Mouse (Mus musculus) liver, embryonic 14.5 days (tissue): ENCODE results near the gene Cnnm2. TPM values are rescaled to one million over a fixed set of nuclear protein-coding genes. Genes with fewer than 3 reads are reported as not detected.
A peak's percentile ranks its signal among the peaks of the same experiment; 100 is the strongest.
"Not testable (repeated sequence)": the region's sequence is repeated elsewhere in the genome, so short reads cannot be mapped to it uniquely, and the experiment has no call there.

ENCODE experiments used
- ATAC-seq: fragments of 200-750 bp; cut with Nextera tagmentation; 2 replicates; pipeline ENCODE4 v1.8.0; 2017; ENCODE audit warnings: moderate number of reproducible peaks, mild to moderate bottlenecking, moderate library complexity; ENCODE audit not compliant: insufficient read depth
- DNase-seq, 3 experiments: peaks; one replicate each; pipeline ENCODE4 v3.0.0-alpha.2; 2012 to 2013; ENCODE audit warnings: low read depth in 3 of 3, low spot score in 3 of 3
- H3K27ac ChIP-seq: fragments of 300-500 bp; sonication (generic); 2 replicates; pipeline ENCODE4 v1.5.1; 2014; ENCODE audit warnings: moderate library complexity, mild to moderate bottlenecking, control low read depth, inconsistent platforms
- H3K27me3 ChIP-seq: fragments of 300-500 bp; sonication (generic); 2 replicates; pipeline ENCODE4 v1.6.1; 2014; ENCODE audit warnings: mild to moderate bottlenecking, low read length, moderate library complexity; ENCODE audit not compliant: control insufficient read depth, insufficient read depth
- H3K36me3 ChIP-seq: fragments of 300-500 bp; sonication (generic); replicated peaks from 2 replicates; pipeline ENCODE4 v1.6.1; 2014; ENCODE audit warnings: low read depth; ENCODE audit not compliant: control insufficient read depth, insufficient read depth
- H3K4me1 ChIP-seq, 2 experiments: fragments of 200-500 bp in 1 of 2; fragments of 300-500 bp in 1 of 2; sonication (generic) in 1 of 2; replicated peaks; 2 replicates each; pipeline ENCODE4 v1.6.1; 2012 to 2014; ENCODE audit warnings: antibody characterized with exemption in 1 of 2, inconsistent platforms in 1 of 2, low read length in 1 of 2; ENCODE audit not compliant: control insufficient read depth in 2 of 2, insufficient read depth in 2 of 2
- H3K4me2 ChIP-seq: fragments of 300-500 bp; sonication (generic); 2 replicates; pipeline ENCODE4 v1.6.1; 2014; ENCODE audit warnings: low read depth, mild to moderate bottlenecking, control low read depth, moderate library complexity
- H3K4me3 ChIP-seq, 2 experiments: fragments of 200-500 bp in 1 of 2; fragments of 300-500 bp in 1 of 2; sonication (generic) in 1 of 2; 2 replicates each; pipeline ENCODE4 v1.5.1; 2012 to 2014; ENCODE audit warnings: low read depth in 2 of 2, low read length in 2 of 2, mild to moderate bottlenecking in 2 of 2, control low read depth in 1 of 2, inconsistent platforms in 1 of 2, moderate library complexity in 1 of 2; ENCODE audit not compliant: insufficient read depth in 1 of 2
- H3K9ac ChIP-seq: fragments of 300-500 bp; sonication (generic); replicated peaks from 2 replicates; pipeline ENCODE4 v1.6.1; 2014; ENCODE audit warnings: mild to moderate bottlenecking, control low read depth, moderate library complexity
- H3K9me3 ChIP-seq: fragments of 300-500 bp; sonication (generic); 2 replicates; pipeline ENCODE4 v1.6.1; 2016; ENCODE audit warnings: low read length, mixed read lengths; ENCODE audit not compliant: control insufficient read depth
- CTCF ChIP-seq: IDR thresholded peaks from 2 replicates; pipeline ENCODE4 v1.5.1; 2016; ENCODE audit warnings: antibody characterized with exemption, low read depth, control low read depth
- EP300 ChIP-seq: IDR thresholded peaks from 2 replicates; pipeline ENCODE4 v1.6.1; 2016; ENCODE audit warnings: antibody characterized with exemption, low read depth
- WGBS: fragments of 180-500 bp; shearing (Covaris S2); extraction: QIAGEN DNeasy Blood & Tissue Kit; methylation state at CpG from one replicate; pipeline ENCODE4 v1.1.7; 2014; ENCODE audit not compliant: insufficient replicate concordance; 5-methylcytosine and 5-hydroxymethylcytosine counted together
- polyA plus RNA-seq, 2 experiments: library from polyadenylated mRNA; depleted of rRNA in 1 of 2; stranded (reverse) in 1 of 2; unstranded in 1 of 2; fragments of >200 nt; fragmentation: Nextera tagmentation in 1 of 2; extraction: Ambion mirVana in 1 of 2; gene quantifications; 2 replicates each; pipeline versions ENCODE4 v1.2.1 to v1.2.3; 2012 to 2014

Gene Cnnm2
- polyA plus RNA-seq, 2 experiments, result 1.5 to 1.7 TPM

DNA sequence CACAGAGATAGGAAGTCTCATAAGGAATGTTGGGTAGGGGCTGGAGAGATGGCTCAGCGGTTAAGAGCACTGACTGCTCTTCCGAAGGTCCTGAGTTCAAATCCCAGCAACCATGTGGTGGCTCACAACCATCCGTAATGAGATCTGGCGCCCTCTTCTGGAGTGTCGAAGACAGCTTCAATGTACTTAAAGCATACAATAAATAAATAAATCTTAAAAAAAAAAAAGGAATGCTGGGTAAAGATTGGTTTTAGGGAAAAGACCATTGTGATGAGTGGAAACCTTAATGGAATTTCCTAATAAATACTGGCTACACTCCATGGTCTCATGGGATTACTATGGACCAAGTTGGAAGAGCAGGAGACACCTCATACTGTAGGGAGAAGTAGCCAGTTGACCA is 28.7 kb upstream of the Cnnm2 start:
- ATAC-seq, H3K9ac ChIP-seq, H3K27ac ChIP-seq, H3K4me1 ChIP-seq, H3K9me3 ChIP-seq, H3K4me2 ChIP-seq, H3K4me3 ChIP-seq, DNase-seq, H3K36me3 ChIP-seq, H3K27me3 ChIP-seq: not testable (repeated sequence)
- peak; percentile 43 for TF ChIP-seq CTCF
- 82% methylated on average over 5 of the region's 5 CpGs for WGBS

DNA sequence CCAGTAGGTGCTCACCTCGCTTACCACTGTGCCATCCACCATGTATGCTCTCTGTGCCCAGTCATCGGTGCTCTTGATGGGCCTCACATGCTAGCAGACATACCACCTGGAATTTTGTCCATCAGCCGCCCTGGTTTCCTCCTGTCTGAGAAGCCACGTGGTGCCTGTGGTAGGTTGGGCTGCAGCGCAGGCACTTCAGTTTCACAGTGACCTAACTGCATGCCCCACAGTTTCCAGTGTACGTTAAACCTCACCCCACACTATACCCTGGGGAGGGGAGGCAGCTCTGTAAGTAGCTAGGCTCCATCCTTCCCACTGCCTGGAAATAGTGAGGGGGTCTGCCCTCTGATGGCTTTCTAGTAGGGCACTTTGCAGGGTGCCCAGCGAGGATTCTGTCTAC is 27.8 kb upstream of the Cnnm2 start:
- TF ChIP-seq EP300 (no peak), CTCF (no peak)
- DNase-seq (no peak), ATAC-seq (no peak)
- Histone ChIP-seq H3K9ac (no peak overlapping the region), H3K4me3 (no peak overlapping the region), H3K27me3 (no peaks in the 10 kb centered on the region), H3K4me2 (no peak overlapping the region), H3K4me1 (no peaks in the 10 kb centered on the region), H3K27ac (no peak overlapping the region), H3K36me3 (no peaks in the 10 kb centered on the region; the same call in 1 of the 2 replicates), H3K9me3 (no peaks in the 10 kb centered on the region)
- 68% methylated on average over 7 of the region's 7 CpGs for WGBS

DNA sequence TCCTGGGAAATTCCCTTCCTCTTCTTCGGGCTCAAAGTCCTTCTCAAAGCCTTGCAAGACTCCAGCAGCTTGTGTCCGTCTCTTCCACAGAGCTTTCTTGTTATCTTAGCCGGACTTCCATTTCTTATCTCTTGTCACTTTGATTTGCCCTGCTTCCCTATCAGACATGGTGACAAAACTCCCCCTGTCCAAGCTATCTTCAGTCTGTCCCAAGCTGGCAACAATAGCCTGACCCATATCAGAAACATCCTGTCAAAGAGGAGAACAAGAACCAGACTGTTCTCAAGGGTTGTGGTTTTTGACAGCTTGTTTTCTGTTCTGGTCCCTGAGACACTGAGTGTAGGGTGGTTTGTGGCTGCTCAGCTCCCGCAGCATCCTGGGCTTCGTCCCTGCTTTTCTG is 26.2 kb upstream of the Cnnm2 start:
- H3K4me3 ChIP-seq, result no peak overlapping the region
- no peak overlapping the region for H3K27ac ChIP-seq
- H3K36me3 ChIP-seq, result no peaks in the 10 kb centered on the region; the same call in 1 of the 2 replicates
- ATAC-seq, result no peak
- H3K4me2 ChIP-seq, result no peak overlapping the region
- TF ChIP-seq CTCF, result no peak
- no peak for TF ChIP-seq EP300
- no peaks in the 10 kb centered on the region for H3K9me3 ChIP-seq
- H3K9ac ChIP-seq, result no peak overlapping the region
- no peaks in the 10 kb centered on the region for H3K27me3 ChIP-seq
- WGBS, result 28% methylated on average over 5 of the region's 5 CpGs
- H3K4me1 ChIP-seq, result no peaks in the 10 kb centered on the region
- DNase-seq, result no peak

DNA sequence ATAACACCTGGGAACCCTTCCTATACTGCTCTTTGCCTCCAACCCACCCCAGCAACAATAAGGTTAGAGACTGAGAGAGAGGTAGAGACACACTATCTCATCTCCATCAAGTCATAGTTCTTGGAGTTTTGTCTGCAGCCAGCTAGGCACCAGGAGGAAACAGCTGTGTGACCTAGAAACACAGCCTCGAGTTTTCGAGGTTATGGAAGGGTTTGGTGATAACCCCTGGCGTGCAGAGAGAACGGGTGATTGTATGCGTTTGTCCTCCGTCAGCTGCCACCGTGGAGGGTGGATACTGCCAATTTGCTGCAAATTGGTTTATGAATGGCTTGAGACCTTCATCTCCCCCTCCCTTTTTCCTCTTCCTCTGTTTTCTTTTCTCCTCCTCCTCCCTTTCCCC is 24.3 kb upstream of the Cnnm2 start:
- WGBS, result 48% methylated on average over 7 of the region's 7 CpGs

DNA sequence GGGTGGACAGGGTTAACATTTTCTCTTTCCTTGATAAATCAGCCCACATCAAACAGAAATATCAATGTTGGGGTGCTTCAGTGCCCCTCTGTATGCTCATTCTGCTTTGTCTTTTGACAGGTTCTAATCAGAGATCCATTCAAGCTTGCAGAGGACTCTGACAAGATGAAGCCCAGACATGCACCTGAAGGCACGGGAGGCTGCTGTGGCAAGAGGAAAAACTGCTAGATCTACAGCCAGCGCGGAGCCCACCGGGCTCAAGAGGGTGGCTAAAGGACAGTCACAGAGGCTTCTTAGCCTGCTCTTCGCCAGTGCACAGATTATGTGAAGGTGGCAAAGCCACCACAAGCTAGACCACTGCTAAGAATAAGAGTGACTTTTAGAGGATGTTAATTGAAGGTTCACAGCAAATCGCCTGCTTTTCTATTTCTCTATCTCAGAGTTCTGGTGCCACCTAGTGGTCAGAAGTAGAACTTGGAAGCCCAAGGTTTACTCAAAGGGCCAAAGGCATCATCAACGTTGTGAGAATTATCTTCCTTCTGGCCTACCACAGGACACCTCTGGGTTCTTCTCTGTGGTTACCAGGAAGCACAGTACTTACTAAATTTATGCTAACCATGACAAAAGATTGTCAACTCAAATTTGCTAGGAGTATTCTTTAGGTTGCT is 20.9 kb upstream of the Cnnm2 start:
- DNase-seq (peak; percentile 47 to 53 (median 49)), ATAC-seq (no peak)
- no peaks in the 10 kb centered on the region; the same call in 1 of the 2 replicates for H3K36me3 ChIP-seq
- H3K4me2 ChIP-seq, result no peak overlapping the region
- TF ChIP-seq EP300, result no peak
- TF ChIP-seq CTCF, result peak; percentile 84
- no peaks in the 10 kb centered on the region for H3K4me1 ChIP-seq
- H3K9ac ChIP-seq, result no peak overlapping the region
- no peak overlapping the region for H3K4me3 ChIP-seq
- H3K9me3 ChIP-seq, result no peaks in the 10 kb centered on the region
- WGBS, result 52% methylated on average over 7 of the region's 7 CpGs
- no peaks in the 10 kb centered on the region for H3K27me3 ChIP-seq
- no peak overlapping the region for H3K27ac ChIP-seq

More for the DNA sequence above, 24.3 kb upstream of the Cnnm2 start:
- H3K27ac ChIP-seq, result no peak overlapping the region
- TF ChIP-seq CTCF (no peak), EP300 (no peak)
- H3K4me2 ChIP-seq, result no peak overlapping the region
- no peaks in the 10 kb centered on the region; the same call in 1 of the 2 replicates for H3K36me3 ChIP-seq
- no peaks in the 10 kb centered on the region for H3K27me3 ChIP-seq
- H3K4me3 ChIP-seq, result no peak overlapping the region
- H3K4me1 ChIP-seq, result no peaks in the 10 kb centered on the region
- DNase-seq (no peak), ATAC-seq (no peak)
- no peaks in the 10 kb centered on the region for H3K9me3 ChIP-seq
- no peak overlapping the region for H3K9ac ChIP-seq
